Mouse (Mus musculus): ENCODE data around the gene Rpp30.

Rpp30 gene

DNA sequence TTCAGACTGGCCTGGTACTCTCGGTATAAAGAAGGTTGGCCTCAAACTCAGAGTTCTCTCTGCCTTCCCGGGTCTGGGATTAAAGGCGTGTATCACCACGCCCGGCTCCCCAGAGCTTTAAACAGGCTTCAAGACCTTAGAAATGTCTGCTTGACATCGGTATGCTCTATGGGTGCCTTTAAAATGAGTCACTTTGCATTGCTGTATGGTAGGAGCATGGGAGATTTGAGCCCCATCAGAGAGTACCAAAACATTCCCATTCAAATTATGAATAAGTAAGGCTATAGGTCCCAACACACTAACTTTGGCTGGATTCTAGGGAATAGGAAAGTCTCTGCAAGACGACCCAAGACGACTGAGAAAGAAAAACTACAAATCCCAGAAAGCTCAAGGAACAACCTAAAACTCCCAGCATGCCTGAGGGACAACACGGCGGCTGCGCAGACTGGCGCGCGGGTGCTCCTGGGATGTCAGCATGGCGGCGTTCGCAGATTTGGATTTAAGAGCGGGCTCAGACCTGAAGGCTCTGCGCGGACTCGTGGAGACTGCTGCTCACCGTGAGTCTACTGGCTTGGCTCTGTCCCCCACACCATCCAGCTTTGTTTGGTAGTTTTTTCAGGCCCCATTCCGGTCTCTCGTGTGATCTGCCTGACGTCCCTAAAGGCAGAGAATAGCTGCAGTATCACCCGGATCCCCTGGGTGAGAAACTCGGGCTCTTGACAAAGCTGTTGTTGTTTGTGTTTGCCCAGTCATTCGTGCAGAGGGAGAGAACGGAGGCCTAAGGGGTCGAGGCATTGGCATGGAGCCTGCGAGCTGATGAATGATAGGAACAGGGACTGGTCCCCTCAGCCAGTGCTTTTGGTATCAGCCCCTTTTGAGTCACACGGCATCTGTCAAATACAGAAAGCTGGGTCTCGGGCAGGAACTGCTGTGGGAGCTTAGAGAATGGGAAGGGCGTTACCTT, at the start of gene Rpp30:
Rpp30 (plus strand) TSS at position 455 of the 964 bp plus-strand sequence.
- peak; percentile 36 for DNase-seq (ENCODE audit: extremely low read depth, low read depth, low spot score)

DNA sequence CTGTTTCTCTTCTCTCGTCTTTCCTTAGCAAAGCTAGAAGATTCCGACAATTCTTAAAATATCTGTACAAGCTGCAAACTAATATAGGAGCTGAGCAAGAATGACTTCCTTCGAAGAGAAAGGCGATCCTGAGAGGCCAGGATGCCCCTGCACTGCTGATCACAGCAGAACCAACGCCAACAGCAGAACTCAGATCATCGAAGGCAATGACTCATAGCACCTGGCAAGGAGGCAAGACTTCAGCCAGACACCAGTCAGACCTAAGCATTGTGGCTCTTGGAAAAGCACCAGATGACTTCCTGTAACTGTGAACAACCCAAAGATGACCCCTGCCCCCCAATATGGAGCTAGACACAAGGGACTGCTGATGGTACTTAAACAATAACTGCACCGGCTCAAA, 37.5 kb upstream of the Rpp30 start:
- no peak for DNase-seq (ENCODE audit: extremely low read depth, low read depth, low spot score)

DNA sequence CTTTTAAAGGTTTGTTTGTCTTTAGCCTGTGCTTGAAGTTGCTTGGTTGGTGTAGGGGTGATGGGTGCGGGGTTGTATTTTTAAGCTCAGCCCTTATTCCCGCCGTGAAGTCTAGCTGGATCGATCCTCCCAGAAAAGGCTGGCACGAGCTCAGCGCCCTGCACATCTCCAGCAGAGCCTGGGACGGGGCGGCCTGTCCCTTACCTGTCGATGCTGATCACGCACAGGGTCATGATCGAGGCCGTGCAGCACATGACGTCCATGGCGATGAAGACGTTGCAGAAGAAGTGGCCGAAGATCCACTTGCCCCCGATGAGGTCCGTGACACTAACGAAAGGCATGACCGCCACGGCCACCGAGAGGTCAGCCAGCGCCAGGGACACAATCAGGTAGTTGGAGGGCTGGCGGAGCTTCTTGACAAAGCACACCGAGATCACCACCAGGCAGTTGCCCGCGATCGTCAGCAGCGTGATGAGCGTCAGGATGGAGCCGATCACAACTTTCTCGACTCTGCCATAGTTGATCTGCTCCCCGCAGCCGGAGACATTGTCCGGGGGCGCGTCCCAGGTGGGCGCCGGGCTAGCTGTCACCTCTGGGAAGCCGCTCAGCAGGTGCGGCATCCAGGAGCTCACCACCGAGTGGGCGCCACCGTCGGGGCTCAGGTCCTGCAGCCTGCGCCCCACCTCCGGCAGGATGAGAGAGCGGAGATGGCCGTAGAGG, 26.9 kb upstream of the Rpp30 start:
- DNase-seq (ENCODE audit: extremely low read depth, low read depth, low spot score): no peak

DNA sequence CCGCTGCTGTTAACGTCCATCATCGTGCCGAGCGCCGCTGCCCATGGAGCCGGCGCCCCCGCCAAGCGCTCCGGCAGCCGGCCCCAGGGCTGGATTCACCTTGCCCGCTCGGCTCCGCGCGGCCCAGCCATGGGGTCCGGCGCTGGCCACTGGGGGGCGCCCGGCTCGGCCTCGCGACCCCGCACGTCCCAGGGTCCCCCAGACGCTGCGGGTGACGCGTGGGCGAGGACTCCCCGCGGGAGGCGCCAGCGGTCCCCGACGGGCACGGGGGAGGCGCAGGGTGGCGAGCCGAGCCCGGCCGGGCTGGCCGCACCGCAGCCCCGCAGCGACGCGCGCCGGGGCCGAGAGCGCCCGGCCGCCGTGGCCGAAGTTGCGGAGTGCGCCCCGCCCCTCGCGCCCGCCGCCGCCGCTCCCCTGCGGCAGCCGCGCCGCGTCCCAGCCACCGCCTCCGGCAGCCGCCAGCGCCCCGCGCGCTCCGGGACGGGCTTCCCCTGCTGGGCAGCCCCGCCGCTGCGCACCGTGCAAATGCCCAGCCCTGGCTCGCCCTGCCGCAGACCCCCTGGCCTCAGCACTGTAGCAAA, 26.2 kb upstream of the Rpp30 start, which contains the start of gene Htr7:
Htr7 (minus strand) TSS at position 277 of the 581 bp plus-strand sequence.
- DNase-seq (ENCODE audit: extremely low read depth, low read depth, low spot score): no peak

DNA sequence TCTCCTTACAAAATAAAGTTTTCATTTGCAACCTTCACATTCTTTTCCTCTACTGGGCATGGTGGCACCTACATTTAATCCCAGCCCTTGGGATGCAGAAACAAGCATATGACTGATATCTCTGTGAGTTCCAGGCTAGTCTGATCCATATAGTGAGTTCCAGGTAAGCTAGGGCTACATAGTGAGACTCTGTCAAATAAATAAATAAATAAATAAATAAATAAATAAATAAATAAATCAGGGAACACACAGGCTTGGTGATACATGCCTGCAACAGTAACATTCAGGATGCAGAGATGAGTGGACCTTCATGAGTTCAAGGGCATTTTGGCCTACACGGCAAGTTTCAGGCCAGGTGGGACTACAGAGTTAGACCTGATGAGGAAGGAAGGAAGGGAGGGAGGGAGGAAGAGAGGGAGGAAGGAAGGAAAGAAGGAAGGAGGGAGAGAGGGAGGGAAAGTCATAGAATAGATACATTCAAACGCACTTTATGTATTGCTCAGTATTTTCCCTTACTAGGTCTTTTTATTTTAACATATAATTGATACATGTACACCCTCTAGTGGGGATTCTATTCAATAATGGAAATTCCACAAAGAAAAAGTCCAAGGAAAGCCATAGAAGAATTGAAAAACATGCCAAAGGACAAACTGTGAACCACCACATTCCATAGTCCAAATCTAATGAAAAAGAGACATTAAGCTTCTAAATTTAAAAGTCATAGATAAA, 20.6 kb upstream of the Rpp30 start:
- no peak for DNase-seq (ENCODE audit: extremely low read depth, low read depth, low spot score)

DNA sequence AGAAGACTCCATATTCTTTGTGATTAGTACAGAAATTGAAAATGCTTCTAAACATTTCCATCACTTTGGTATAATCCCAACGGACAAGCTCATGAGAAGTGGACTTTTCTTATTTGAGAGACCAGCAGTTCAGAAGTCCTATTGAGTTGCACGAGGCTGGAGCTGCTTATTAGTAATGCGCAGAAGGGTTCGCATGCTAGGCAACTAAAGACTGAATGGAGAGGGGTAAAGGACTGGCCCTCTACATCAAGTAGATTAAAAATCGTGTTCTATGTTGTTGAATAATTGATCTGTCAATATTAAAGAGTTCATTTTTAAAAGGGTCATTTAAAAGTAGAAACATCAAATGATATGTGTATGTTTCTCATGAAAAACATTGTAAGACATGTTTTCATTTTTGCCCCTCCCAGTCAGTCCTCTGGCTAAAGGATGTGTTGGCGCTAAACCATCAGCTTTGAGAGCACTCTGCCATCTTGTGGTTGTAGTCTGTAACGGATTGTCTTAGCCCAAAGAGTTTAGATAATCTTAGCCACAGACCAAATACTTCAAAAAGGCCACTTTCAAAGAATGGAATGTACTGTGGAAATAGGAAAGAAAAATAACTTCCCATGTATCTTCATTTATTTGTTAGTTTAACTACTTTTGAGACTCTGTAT, 782 bp upstream of the Rpp30 start:
- DNase-seq (ENCODE audit: extremely low read depth, low read depth, low spot score): no peak

DNA sequence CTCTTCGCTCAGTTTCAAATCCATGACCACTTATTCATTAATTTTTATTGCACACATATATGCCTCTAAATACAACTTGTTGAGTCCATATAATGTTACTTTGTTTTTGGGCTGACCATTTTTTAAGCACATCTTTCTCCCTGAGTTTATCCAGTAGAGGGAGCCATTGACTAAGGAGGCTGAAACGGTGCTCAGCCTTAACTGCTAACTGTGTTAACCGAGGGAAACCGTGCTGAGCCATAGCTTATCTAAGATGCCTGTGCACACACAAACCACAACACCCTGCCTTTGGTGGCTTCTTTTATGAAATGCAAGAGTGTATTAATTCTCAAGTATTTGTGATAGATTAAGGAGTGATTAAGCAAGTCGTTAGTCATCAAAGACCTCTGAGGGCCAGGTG, 7.3 kb downstream of the Rpp30 start:
- no peak for DNase-seq (ENCODE audit: extremely low read depth, low read depth, low spot score)

DNA sequence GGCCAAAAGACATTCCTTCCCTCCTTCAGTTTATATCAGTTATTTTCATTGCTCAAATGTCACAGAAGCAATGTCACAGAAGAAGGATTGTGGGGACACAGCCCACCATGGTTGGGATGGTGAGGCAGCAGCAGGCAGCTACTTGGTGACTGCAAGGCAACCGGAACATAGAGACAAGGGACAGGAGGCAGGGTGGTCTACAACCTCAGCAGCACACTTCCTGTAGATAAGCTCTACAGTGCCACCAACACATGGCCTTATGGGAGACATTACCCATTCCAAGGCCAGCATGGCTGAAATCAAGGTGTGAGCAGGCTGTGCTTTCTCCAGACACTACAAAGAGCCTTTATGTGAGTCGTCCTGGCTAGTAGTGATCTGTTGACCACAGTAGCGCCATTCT, 13.7 kb downstream of the Rpp30 start:
- DNase-seq (ENCODE audit: extremely low read depth, low read depth, low spot score): no peak

DNA sequence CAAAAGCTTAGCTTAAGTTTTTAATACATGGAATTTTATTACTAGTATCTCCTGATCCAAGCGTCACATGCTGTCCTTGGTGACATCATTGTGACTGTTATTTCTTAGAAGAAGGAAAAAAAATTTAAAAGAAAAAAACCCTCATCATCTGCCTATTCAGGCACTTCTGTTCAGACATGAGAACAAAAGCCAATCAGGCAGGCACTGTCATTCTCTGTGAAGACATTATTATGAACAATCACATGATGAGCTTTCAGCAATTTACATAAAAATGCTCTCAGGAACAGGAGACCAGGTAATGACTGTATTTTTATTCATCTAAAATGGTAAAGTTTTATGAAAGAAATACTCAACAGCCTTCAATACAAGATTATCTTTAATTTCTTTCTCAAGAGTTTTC, 14.7 kb downstream of the Rpp30 start:
- no peak for DNase-seq (ENCODE audit: extremely low read depth, low read depth, low spot score)

DNA sequence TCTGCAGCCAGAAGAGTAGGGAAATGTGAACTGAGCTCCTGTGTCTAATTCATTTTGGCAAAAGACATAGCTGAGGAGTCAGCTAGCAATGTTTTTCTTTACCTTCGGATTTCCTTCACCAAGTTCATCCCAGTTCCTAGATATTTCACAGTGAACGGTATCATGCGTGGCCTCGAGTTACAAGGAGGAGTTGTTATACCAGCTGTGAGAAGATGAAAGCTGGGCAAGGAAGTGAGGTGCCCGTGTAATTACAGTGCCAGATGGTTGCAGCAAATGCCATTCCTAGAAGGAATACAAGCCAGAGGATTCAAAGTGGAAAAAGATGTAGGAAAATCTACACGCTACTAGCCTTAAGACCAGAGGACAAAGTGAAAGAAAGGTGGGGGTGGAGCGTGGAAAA, 15.4 kb downstream of the Rpp30 start:
- DNase-seq (ENCODE audit: extremely low read depth, low read depth, low spot score): no peak

DNA sequence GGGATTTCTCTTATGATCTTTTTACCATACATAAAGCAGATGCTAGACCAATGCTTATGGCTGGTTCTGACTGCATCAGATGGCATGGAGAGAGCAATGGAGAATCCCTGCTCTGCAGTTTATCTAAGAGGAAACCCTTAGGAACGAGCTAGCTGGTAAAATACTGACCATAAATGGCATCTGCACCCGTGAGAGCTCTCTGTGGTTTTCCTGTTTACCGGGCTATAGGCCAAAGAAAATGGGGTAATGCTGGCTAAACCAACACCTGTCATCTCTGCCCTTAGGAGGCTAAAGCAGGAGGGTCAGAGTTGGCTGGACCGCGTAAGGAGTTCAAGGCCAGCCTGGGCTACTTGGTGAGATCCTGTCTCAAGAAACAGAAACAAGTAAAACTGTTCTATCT, 20.4 kb downstream of the Rpp30 start:
- no peak for DNase-seq (ENCODE audit: extremely low read depth, low read depth, low spot score)

DNA sequence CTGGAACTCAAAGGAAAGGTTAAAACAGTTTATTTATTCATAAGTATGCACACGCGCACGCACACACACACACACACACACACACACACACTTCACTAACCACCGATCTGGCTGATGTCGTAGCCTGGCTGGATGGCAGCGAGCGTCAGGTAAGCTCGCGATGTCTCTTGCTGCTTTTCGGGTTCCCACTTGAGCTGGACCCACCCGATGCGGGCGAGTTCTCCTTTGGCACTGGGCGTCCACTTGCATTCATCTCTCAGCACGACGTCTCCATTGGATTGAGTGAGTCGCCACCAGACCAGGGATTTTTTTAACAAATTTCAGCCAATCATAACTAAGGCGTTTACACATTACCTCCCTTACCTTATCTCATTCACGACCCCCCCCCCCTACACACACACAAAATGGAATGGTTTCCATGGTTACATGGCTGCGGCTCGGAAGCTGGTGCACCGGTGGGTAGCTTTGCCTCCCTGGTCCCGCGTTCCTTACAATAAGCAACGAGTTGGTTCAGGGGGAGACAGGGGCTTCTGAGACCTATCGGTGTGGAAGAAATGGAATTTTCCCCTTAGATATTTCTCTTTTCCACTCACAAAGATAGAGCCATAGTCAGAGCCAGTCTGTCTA, 25.9 kb downstream of the Rpp30 start:
- no peak for DNase-seq (ENCODE audit: extremely low read depth, low read depth, low spot score)

DNA sequence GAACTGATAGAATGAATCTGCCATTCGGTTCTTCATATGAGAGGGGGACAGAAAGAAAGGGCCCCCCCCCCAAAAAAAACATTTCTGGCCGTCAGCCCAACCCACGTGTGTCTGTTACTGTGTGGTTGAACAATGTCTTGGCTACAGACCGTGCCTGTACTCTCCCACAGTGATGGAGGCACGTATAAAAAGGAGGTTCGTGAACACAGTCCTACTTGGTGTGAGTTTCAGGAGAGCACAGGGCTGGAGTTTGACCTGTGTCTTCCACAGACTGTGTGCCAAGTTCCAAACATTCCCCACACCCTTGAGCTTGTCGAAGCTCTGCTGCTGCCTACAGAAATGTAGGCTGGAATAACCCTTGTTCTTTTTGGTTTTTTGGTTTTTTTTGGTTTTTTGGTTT, 26.9 kb downstream of the Rpp30 start:
- no peak for DNase-seq (ENCODE audit: extremely low read depth, low read depth, low spot score)

DNA sequence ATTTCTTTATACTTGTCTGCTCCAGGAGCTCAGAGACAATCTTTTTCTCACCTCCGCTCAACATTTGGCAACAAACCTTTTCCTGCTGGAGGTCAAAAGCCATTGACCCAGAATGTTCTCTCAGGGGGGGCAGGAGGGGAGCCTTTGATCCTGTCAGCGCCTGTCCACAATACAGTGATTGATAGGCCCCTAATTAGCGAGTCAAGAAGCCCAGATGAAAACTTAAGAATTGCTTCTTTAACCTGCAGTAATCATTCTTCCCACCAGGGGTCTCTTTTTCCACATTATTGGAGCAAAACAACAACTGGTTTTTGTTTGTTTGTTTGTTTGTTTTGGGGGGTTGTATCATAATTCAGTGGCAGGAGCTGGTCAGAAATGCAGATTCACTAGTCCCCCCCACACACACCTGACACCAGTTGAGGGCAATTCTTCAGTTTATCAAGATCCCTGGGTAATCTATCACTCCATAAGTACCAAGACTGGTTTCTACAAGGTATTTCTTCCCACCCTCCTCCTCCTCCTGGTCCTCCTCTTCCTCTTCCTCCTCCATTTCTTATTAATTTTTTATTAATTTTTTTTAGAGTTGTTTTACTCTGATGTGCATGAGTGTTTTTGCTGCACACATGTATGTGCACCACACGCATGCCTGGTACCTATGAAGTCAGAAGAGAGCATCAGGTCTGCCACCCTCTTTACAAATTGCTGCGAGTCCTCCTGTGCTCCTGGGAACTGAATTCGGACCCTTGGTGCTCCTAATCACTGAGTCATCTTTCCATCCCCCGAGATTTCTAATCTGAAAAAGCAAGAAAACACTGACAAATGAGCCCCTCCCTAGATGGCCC, 27.8 kb downstream of the Rpp30 start:
- DNase-seq (ENCODE audit: extremely low read depth, low read depth, low spot score): no peak

DNA sequence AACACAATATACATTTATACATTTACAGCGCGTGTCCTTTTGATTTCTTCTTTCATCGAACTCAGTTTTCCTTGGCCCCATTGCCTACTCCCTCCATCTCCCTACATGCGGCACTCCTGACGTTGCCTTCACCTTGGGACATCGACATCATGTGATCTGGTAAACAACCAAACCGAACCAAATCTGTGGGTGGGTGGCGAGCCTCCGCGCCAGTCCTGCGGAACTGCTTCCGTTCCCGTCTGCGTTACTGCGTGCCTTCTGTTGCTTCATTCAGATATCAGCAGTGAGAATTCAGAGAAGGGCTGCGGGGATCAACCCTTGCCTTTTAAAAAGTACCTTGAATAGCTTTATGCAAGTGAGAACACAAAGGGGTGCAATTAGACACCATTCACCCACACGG, 28.5 kb downstream of the Rpp30 start:
- DNase-seq (ENCODE audit: extremely low read depth, low read depth, low spot score): no peak

DNA sequence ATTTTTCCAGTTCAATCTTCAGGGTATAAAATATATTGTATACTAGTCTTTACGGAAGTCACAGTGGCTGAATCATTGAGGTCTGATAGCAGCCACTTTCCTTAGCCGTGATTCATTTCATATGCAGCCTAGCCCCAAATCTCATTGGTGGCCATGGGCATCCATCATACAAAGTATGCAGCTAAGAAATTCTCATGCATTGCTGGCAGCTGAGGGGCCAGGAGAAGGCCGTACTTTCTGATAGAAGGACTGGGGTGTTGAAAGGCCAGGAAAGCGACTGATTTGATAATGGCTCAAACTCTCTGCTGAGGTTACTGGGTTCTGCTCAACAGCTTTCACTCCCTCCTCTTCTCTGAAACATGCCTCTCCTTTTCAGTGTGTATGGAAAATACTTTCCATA, 32.7 kb downstream of the Rpp30 start:
- DNase-seq (ENCODE audit: extremely low read depth, low read depth, low spot score): no peak

DNA sequence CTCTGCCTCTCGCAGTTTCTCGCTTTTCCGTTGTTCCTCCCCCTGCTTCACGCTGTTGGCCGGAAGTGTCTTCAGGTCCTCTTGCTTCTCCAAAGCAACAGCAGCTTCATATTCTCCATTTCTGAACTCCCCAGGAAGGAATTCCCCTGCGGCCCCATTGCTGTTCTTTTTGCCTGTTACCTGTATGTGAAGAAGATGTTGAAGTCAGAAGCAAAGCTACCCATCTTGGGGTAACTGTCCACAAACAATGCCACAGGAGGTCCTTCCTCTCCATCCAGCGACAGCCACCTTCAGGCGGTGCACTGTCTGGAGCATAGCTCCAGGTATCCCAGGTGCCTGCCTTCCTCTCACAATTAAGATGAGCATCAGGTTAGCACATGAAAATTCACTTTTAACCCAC, 35.7 kb downstream of the Rpp30 start:
- DNase-seq (ENCODE audit: extremely low read depth, low read depth, low spot score): no peak

DNA sequence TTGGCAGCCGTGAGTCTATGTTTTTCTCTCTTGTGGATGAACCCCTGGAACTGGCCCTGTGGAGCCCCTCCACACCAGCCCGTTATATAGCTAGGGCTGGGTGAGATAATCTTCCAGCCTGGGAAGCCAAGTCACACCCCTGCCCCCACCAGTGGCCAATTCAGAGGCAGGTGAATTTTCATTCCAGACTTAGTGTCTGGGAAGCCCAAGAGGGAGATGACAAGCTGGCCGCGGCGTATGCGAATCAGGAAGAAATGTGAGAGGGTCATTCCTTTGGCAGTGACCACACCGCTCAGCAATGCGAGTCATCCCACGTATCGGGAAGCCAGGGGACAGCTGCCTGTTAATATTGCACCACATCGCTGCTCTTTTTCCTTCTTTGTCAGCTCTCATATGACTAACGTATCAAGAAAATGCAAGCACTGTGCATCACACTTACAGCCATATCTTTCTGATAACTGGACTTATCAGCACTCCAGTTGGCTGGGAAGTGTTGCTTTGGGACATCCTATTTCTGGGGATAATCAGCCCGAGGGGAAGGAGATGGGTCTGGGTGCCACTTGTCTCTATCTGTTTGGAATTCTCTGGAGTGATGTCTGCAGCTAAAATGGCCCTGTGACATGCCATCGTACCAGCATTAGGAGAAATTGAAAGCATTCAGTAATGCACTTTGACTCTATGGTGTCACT, 36.4 kb downstream of the Rpp30 start, which contains the start of gene Ankrd1:
Ankrd1 (minus strand) TSS at position 317 of the 689 bp plus-strand sequence.
- no peak for DNase-seq (ENCODE audit: extremely low read depth, low read depth, low spot score)

DNA sequence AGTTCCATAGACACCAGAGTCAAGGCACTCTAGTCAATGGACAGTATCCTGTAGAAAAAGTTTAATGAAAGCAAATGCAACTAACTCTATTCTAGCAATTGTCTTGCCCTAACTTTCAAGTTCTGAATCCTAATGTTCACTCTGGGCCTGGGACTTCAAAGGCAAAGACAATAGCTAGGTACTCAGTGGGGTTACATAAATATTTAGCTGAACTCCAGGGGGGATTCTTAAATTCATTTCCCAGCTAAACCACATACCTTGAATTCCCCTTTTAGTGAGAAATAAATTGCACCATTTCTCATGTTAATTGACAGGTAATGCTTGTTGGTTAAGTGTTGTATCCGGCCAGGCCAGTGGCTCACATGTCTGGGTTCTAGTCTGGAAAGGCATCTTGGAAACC, 40.7 kb downstream of the Rpp30 start:
- DNase-seq (ENCODE audit: extremely low read depth, low read depth, low spot score): no peak
